Mouse (Mus musculus) ES-E14 (cell line): ENCODE data around the gene Igsf9b.

Experiments
- HCFC1 ChIP-seq: IDR thresholded peaks from 2 replicates; pipeline ENCODE4 v1.6.1; 2012; ENCODE audit warnings: low read length, inconsistent platforms, borderline replicate concordance; ENCODE audit not compliant: insufficient read depth
- MAFK ChIP-seq: IDR thresholded peaks from 2 replicates; pipeline ENCODE4 v1.6.1; 2014; ENCODE audit warnings: mild to moderate bottlenecking, low read depth, low read length, inconsistent platforms; ENCODE audit not compliant: insufficient read depth
- ZC3H11A ChIP-seq: IDR thresholded peaks from 2 replicates; pipeline ENCODE4 v1.6.1; 2012; ENCODE audit warnings: low read depth, mild to moderate bottlenecking, inconsistent platforms, low read length, borderline replicate concordance
- ZNF384 ChIP-seq: IDR thresholded peaks from 2 replicates; pipeline ENCODE4 v1.6.1; 2012; ENCODE audit warnings: low read depth, low read length, inconsistent platforms

GRCm38 (mm10) chr9:27386951-27387350 lies 87.9 kb downstream of the Igsf9b start:
- no peak for TF ChIP-seq MAFK
- no peak for TF ChIP-seq ZNF384
- no peak for TF ChIP-seq HCFC1
- no peak for TF ChIP-seq ZC3H11A
